Mouse (Mus musculus) forebrain, postnatal 0 days (tissue): ENCODE measurements around the gene Maged1. TPM values are rescaled to one million over a fixed set of nuclear protein-coding genes. Genes with fewer than 3 reads are reported as not detected.

Experiments
- ATAC-seq: fragments of 200-750 bp; cut with Nextera tagmentation; 2 replicates; pipeline ENCODE4 v1.8.0; 2017; ENCODE audit warnings: mild to moderate bottlenecking, moderate library complexity
- DNase-seq: peaks from one replicate; pipeline ENCODE4 v3.0.0-alpha.2; 2015
- H3K27ac ChIP-seq: fragments of 300-500 bp; sonication (generic); 2 replicates; pipeline ENCODE4 v1.5.1; 2014; ENCODE audit warnings: low read depth, mild to moderate bottlenecking, antibody characterized with exemption, low read length, moderate library complexity, mixed read lengths
- H3K27me3 ChIP-seq: fragments of 300-500 bp; sonication (generic); 2 replicates; pipeline ENCODE4 v1.6.1; 2014; ENCODE audit warnings: mild to moderate bottlenecking, low read length, mixed read lengths; ENCODE audit not compliant: insufficient read depth
- H3K36me3 ChIP-seq: fragments of 300-500 bp; sonication (generic); 2 replicates; pipeline ENCODE4 v1.6.1; 2014; ENCODE audit warnings: mild to moderate bottlenecking, moderate library complexity; ENCODE audit not compliant: insufficient read depth
- H3K4me1 ChIP-seq: fragments of 300-500 bp; sonication (generic); 2 replicates; pipeline ENCODE4 v1.6.1; 2014; ENCODE audit warnings: antibody characterized with exemption; ENCODE audit not compliant: insufficient read depth
- H3K4me2 ChIP-seq: fragments of 300-500 bp; sonication (generic); 2 replicates; pipeline ENCODE4 v1.6.1; 2014; ENCODE audit warnings: low read depth, mild to moderate bottlenecking, moderate library complexity
- H3K4me3 ChIP-seq: fragments of 300-500 bp; sonication (generic); 2 replicates; pipeline ENCODE4 v1.5.1; 2014; ENCODE audit warnings: low read depth, low read length, mixed read lengths
- H3K9ac ChIP-seq: fragments of 300-500 bp; sonication (generic); 2 replicates; pipeline ENCODE4 v1.6.1; 2014; ENCODE audit warnings: mild to moderate bottlenecking
- H3K9me3 ChIP-seq: fragments of 300-500 bp; sonication (generic); 2 replicates; pipeline ENCODE4 v1.6.1; 2016; ENCODE audit warnings: low read length
- CTCF ChIP-seq: sonication (generic); IDR thresholded peaks from 2 replicates; pipeline ENCODE4 v1.5.1; 2016; ENCODE audit warnings: antibody characterized with exemption, control low read depth, low read depth
- WGBS: fragments of 180-500 bp; shearing (Covaris S2); extraction: QIAGEN DNeasy Blood & Tissue Kit; methylation state at CpG from one replicate; pipeline ENCODE4 v1.1.7; 2014; 5-methylcytosine and 5-hydroxymethylcytosine counted together
- polyA plus RNA-seq: library from polyadenylated mRNA; unstranded; fragments of >200 nt; fragmentation: Nextera tagmentation; extraction: Ambion mirVana; gene quantifications from 2 replicates; pipeline ENCODE4 v1.2.1, GENCODE M21; 2015
- total RNA-seq: library from RNA; depleted of rRNA; stranded (reverse); fragments of >200 nt; gene quantifications from 2 replicates; pipeline ENCODE4 v1.2.3, GENCODE M21; 2014; rRNA removed

The Maged1 gene
- total RNA-seq (933 and 1,158 TPM in 2 replicates), polyA plus RNA-seq (829 and 838 TPM in 2 replicates)

- ATAC-seq (peak; percentile 87), DNase-seq (peak; percentile 96)
- Histone ChIP-seq H3K9me3 (no peaks in the 10 kb centered on the region), H3K4me2 (peak within 1 kb of the TSS; percentile 54), H3K27me3 (no peaks in the 10 kb centered on the region), H3K27ac (peak within 1 kb of the TSS; percentile 92), H3K4me3 (peak within 1 kb of the TSS; percentile 57), H3K36me3 (peaks cover 19% of the 10 kb centered on the region), H3K4me1 (no peaks in the 10 kb centered on the region), H3K9ac (peak within 1 kb of the TSS; percentile 85)
- 33% methylated on average over 32 of the region's 32 CpGs for WGBS
- no peak for TF ChIP-seq CTCF
These were observed at the start of gene Maged1 for GRCm38 (mm10) chrX:94541918-94542355. Gene Maged1, minus strand, starts transcription at chrX:94542143.

- DNase-seq (no peak), ATAC-seq (no peak)
- Histone ChIP-seq H3K9ac (no peak overlapping the region), H3K4me3 (no peak overlapping the region), H3K36me3 (no peaks in the 10 kb centered on the region), H3K27ac (no peak overlapping the region), H3K9me3 (no peaks in the 10 kb centered on the region), H3K4me2 (no peak overlapping the region), H3K4me1 (no peaks in the 10 kb centered on the region), H3K27me3 (no peaks in the 10 kb centered on the region)
- 74% methylated on average over 1 of the region's 1 CpGs for WGBS
- no peak for TF ChIP-seq CTCF
These were observed 38.3 kb upstream of the Maged1 start for GRCm38 (mm10) chrX:94580251-94580650.

GRCm38 (mm10) chrX:94564694-94565093, 22.8 kb upstream of the Maged1 start:
- no peaks in the 10 kb centered on the region for H3K9me3 ChIP-seq
- H3K36me3 ChIP-seq = no peaks in the 10 kb centered on the region
- no peak overlapping the region for H3K4me2 ChIP-seq
- ATAC-seq = no peak
- no peak overlapping the region for H3K4me3 ChIP-seq
- no peaks in the 10 kb centered on the region for H3K4me1 ChIP-seq
- no peaks in the 10 kb centered on the region for H3K27me3 ChIP-seq
- WGBS = 70% methylated on average over 2 of the region's 2 CpGs
- H3K27ac ChIP-seq = no peak overlapping the region
- no peak overlapping the region for H3K9ac ChIP-seq
- TF ChIP-seq CTCF = peak; percentile 25
- DNase-seq = no peak

GRCm38 (mm10) chrX:94562392-94562791, 20.4 kb upstream of the Maged1 start:
- Histone ChIP-seq H3K4me1 (no peaks in the 10 kb centered on the region), H3K27me3 (no peaks in the 10 kb centered on the region), H3K4me3 (no peak overlapping the region), H3K27ac (no peak overlapping the region), H3K36me3 (no peaks in the 10 kb centered on the region), H3K9me3 (no peaks in the 10 kb centered on the region), H3K9ac (no peak overlapping the region), H3K4me2 (no peak overlapping the region)
- no peak for DNase-seq
- 46% methylated on average over 5 of the region's 5 CpGs for WGBS
- ATAC-seq = no peak
- no peak for TF ChIP-seq CTCF

GRCm38 (mm10) chrX:94548227-94548626, 6.3 kb upstream of the Maged1 start:
- no peaks in the 10 kb centered on the region for H3K4me1 ChIP-seq
- H3K9me3 ChIP-seq = no peaks in the 10 kb centered on the region
- H3K27ac ChIP-seq = no peak overlapping the region
- DNase-seq = no peak
- no peaks in the 10 kb centered on the region for H3K36me3 ChIP-seq
- H3K4me3 ChIP-seq = no peak overlapping the region
- H3K27me3 ChIP-seq = no peaks in the 10 kb centered on the region
- peak; percentile 47 for TF ChIP-seq CTCF
- H3K9ac ChIP-seq = no peak overlapping the region
- H3K4me2 ChIP-seq = no peak overlapping the region
- 58% methylated on average over 3 of the region's 3 CpGs for WGBS
- peak; percentile 44; the same call in 1 of the 2 replicates for ATAC-seq

- no peaks in the 10 kb centered on the region for H3K27me3 ChIP-seq
- H3K9me3 ChIP-seq = no peaks in the 10 kb centered on the region
- H3K36me3 ChIP-seq = no peaks in the 10 kb centered on the region
- no peak overlapping the region for H3K9ac ChIP-seq
- H3K27ac ChIP-seq = no peak overlapping the region
- TF ChIP-seq CTCF = no peak
- ATAC-seq = no peak
- no peak overlapping the region for H3K4me2 ChIP-seq
- H3K4me1 ChIP-seq = no peaks in the 10 kb centered on the region
- 82% methylated on average over 3 of the region's 3 CpGs for WGBS
- DNase-seq = no peak
- H3K4me3 ChIP-seq = no peak overlapping the region
These were observed 4.0 kb upstream of the Maged1 start for GRCm38 (mm10) chrX:94545941-94546340.

GRCm38 (mm10) chrX:94544923-94545322, 3.0 kb upstream of the Maged1 start:
- TF ChIP-seq CTCF = peak; percentile 58
- Histone ChIP-seq H3K36me3 (no peaks in the 10 kb centered on the region), H3K9ac (no peak overlapping the region), H3K27ac (0 out of 2 replicates have a peak overlapping the region, but pooled peaks have one; percentile 29), H3K4me3 (no peak overlapping the region), H3K4me2 (no peak overlapping the region), H3K9me3 (no peaks in the 10 kb centered on the region), H3K4me1 (no peaks in the 10 kb centered on the region), H3K27me3 (no peaks in the 10 kb centered on the region)
- 25% methylated on average over 1 of the region's 1 CpGs for WGBS
- DNase-seq (peak; percentile 57), ATAC-seq (no peak)
